Mouse (Mus musculus): Measurements from ENCODE around the gene Lcorl.

- TF ChIP-seq CTCF (IDR thresholded peaks at IDR 0.05; ENCODE audit: low read depth, low read length) (no peak), EP300 (IDR thresholded peaks at IDR 0.05; ENCODE audit: insufficient read depth, low read depth, low read length) (no peak), POLR2A (IDR thresholded peaks at IDR 0.05; ENCODE audit: insufficient read depth, low read length) (no peak)
These were observed 172.2 kb downstream of the Lcorl start for GRCm38 (mm10) chr5:45685243-45685642.
